Mouse (Mus musculus) hindbrain, embryonic 16.5 days (tissue): ENCODE measurements around the gene Gm15737. TPM values are rescaled to one million over a fixed set of nuclear protein-coding genes. Genes with fewer than 3 reads are reported as not detected.

Experiments
- ATAC-seq: fragments of 200-750 bp; cut with Nextera tagmentation; 2 replicates; pipeline ENCODE4 v1.8.0; 2017; ENCODE audit warnings: moderate TSS enrichment, moderate library complexity
- H3K27ac ChIP-seq: fragments of 300-500 bp; sonication (generic); 2 replicates; pipeline ENCODE4 v1.5.1; 2014; ENCODE audit warnings: low read depth, mild to moderate bottlenecking, control low read depth, low read length, moderate library complexity
- H3K27me3 ChIP-seq: fragments of 300-500 bp; sonication (generic); replicated peaks from 2 replicates; pipeline ENCODE4 v1.6.1; 2014; ENCODE audit warnings: low read length; ENCODE audit not compliant: control insufficient read depth, insufficient read depth
- H3K36me3 ChIP-seq: fragments of 300-500 bp; sonication (generic); 2 replicates; pipeline ENCODE4 v1.6.1; 2014; ENCODE audit warnings: mild to moderate bottlenecking, low read length, moderate library complexity, mixed read lengths; ENCODE audit not compliant: control insufficient read depth, insufficient read depth
- H3K4me1 ChIP-seq: fragments of 300-500 bp; sonication (generic); 2 replicates; pipeline ENCODE4 v1.6.1; 2014; ENCODE audit warnings: low read depth, low read length; ENCODE audit not compliant: control insufficient read depth, insufficient read depth
- H3K4me2 ChIP-seq: fragments of 300-500 bp; sonication (generic); 2 replicates; pipeline ENCODE4 v1.6.1; 2014; ENCODE audit warnings: mild to moderate bottlenecking, low read length, control low read depth, moderate library complexity
- H3K4me3 ChIP-seq: fragments of 300-500 bp; sonication (generic); 2 replicates; pipeline ENCODE4 v1.5.1; 2014; ENCODE audit warnings: mild to moderate bottlenecking, low read length, control low read depth, moderate library complexity
- H3K9ac ChIP-seq: fragments of 300-500 bp; sonication (generic); 2 replicates; pipeline ENCODE4 v1.6.1; 2014; ENCODE audit warnings: low read depth, mild to moderate bottlenecking, control low read depth, low read length, moderate library complexity
- H3K9me3 ChIP-seq: fragments of 300-500 bp; sonication (generic); 2 replicates; pipeline ENCODE4 v1.6.1; 2014; ENCODE audit warnings: mild to moderate bottlenecking, low read length, moderate library complexity; ENCODE audit not compliant: control insufficient read depth
- WGBS: fragments of 180-500 bp; shearing (Covaris S2); extraction: QIAGEN DNeasy Blood & Tissue Kit; methylation state at CpG from one replicate; pipeline ENCODE4 v1.1.7; 2014; 5-methylcytosine and 5-hydroxymethylcytosine counted together
- polyA plus RNA-seq: library from polyadenylated mRNA; unstranded; fragments of >200 nt; fragmentation: Nextera tagmentation; extraction: Ambion mirVana; gene quantifications from 2 replicates; pipeline ENCODE4 v1.2.1, GENCODE M21; 2015

Gene Gm15737
- polyA plus RNA-seq, 1 experiment from 2014 or later, result not detected

DNA sequence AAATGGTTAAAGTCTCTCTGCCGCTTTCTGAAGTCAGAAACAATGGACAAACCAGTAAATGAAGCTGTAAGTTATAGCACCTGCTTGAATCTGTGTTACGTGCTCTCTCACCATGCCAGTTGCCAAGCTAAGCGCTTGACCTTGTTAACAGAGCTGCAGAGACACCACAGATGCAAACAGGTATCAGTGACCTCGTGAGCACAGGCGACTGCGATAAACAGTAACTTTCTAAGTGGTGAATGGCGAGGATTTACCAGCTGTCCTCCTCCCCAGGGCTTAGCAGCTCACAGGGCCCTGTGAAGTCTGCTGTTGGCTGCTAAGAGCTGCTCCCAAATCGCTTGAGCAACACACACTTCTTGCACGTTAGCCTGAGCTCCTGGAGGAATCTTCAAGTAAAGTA, 6.6 kb upstream of the Gm15737 start:
- Histone ChIP-seq H3K9me3 (no peaks in the 10 kb centered on the region), H3K4me2 (no peak overlapping the region), H3K27ac (no peak overlapping the region), H3K4me3 (no peak overlapping the region), H3K9ac (no peak overlapping the region), H3K4me1 (no peaks in the 10 kb centered on the region), H3K27me3 (no peaks in the 10 kb centered on the region), H3K36me3 (no peaks in the 10 kb centered on the region)
- ATAC-seq, result no peak
- WGBS, result 80% methylated on average over 9 of the region's 9 CpGs

GRCm38 (mm10) chr6:92869582-92870219, 544 bp downstream of the Gm15737 start:
- ATAC-seq, result no peak
- H3K9me3 ChIP-seq, result no peaks in the 10 kb centered on the region
- H3K4me1 ChIP-seq, result no peaks in the 10 kb centered on the region; the same call in 1 of the 2 replicates
- H3K4me2 ChIP-seq, result no peak overlapping the region
- H3K27ac ChIP-seq, result no peak overlapping the region
- WGBS, result 75% methylated on average over 16 of the region's 16 CpGs
- H3K9ac ChIP-seq, result no peak overlapping the region
- no peaks in the 10 kb centered on the region for H3K36me3 ChIP-seq
- no peak overlapping the region for H3K4me3 ChIP-seq
- no peaks in the 10 kb centered on the region for H3K27me3 ChIP-seq

- no peaks in the 10 kb centered on the region; the same call in 1 of the 2 replicates for H3K4me1 ChIP-seq
- H3K27ac ChIP-seq, result no peak overlapping the region
- H3K27me3 ChIP-seq, result no peaks in the 10 kb centered on the region
- no peak overlapping the region for H3K4me2 ChIP-seq
- no peaks in the 10 kb centered on the region for H3K9me3 ChIP-seq
- H3K9ac ChIP-seq, result no peak overlapping the region
- no peak for ATAC-seq
- H3K4me3 ChIP-seq, result no peak overlapping the region
- WGBS, result 49% methylated on average over 4 of the region's 4 CpGs
- H3K36me3 ChIP-seq, result no peaks in the 10 kb centered on the region
Observed at GRCm38 (mm10) chr6:92871813-92872212, 2.7 kb downstream of the Gm15737 start.

- no peak overlapping the region for H3K27ac ChIP-seq
- no peaks in the 10 kb centered on the region for H3K9me3 ChIP-seq
- H3K36me3 ChIP-seq, result no peaks in the 10 kb centered on the region
- WGBS, result 81% methylated on average over 10 of the region's 10 CpGs
- no peaks in the 10 kb centered on the region; the same call in 1 of the 2 replicates for H3K4me1 ChIP-seq
- H3K4me2 ChIP-seq, result no peak overlapping the region
- H3K27me3 ChIP-seq, result no peaks in the 10 kb centered on the region
- ATAC-seq, result no peak
- no peak overlapping the region for H3K4me3 ChIP-seq
- no peak overlapping the region for H3K9ac ChIP-seq
Observed at GRCm38 (mm10) chr6:92872766-92873165, 3.6 kb downstream of the Gm15737 start.

DNA sequence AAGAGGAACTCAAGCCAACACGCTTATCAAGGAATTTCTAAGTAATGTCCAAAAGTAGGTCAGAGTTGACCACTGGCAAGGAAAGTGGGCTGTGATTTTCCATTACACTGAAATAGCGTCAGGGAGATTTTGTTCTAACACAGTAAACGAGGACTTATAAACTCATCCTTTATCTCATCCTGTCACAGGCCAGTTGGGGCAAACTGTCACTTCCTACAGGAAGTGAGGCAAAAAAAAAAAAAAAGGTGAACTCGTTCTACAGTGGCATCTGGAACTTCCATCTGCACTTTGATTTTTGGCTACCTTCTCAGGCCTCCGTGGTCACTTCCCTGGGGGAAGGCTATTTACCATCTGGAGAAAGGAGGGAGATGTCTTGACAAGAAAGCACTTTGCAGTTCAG, 5.7 kb downstream of the Gm15737 start:
- Histone ChIP-seq H3K27me3 (no peaks in the 10 kb centered on the region), H3K4me2 (no peak overlapping the region), H3K36me3 (no peaks in the 10 kb centered on the region), H3K4me1 (no peaks in the 10 kb centered on the region), H3K9ac (no peak overlapping the region), H3K9me3 (no peaks in the 10 kb centered on the region), H3K4me3 (no peak overlapping the region), H3K27ac (no peak overlapping the region)
- no peak for ATAC-seq
- 70% methylated on average over 5 of the region's 5 CpGs for WGBS

- 94% methylated on average over 2 of the region's 2 CpGs for WGBS
Observed at GRCm38 (mm10) chr6:92875340-92875739, 6.2 kb downstream of the Gm15737 start.

DNA sequence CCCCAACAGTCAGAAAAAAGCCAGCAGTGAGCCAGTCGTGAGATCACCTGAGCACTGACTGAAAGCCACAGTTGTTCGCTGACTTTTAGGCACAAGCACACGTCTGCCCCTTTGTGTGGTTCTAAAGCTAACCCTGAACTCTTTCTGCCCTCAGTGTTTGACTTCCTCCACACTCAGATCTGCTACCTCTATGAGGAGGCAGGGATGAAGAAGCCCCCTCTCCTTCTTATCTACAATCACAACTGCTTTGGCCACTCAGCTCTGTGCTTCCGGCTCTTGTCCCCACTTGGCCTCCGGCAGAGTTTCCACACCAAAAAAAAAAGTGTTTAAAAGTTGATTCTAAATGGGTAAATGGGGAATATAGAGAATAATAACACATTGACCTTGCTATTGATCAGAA, 7.0 kb downstream of the Gm15737 start:
- no peaks in the 10 kb centered on the region for H3K27me3 ChIP-seq
- H3K4me2 ChIP-seq, result no peak overlapping the region
- H3K9me3 ChIP-seq, result no peaks in the 10 kb centered on the region
- H3K27ac ChIP-seq, result no peak overlapping the region
- no peak overlapping the region for H3K9ac ChIP-seq
- H3K36me3 ChIP-seq, result no peaks in the 10 kb centered on the region
- no peak overlapping the region for H3K4me3 ChIP-seq
- 83% methylated on average over 5 of the region's 5 CpGs for WGBS
- no peaks in the 10 kb centered on the region for H3K4me1 ChIP-seq
- no peak for ATAC-seq

More at GRCm38 (mm10) chr6:92875340-92875739, 6.2 kb downstream of the Gm15737 start:
- Histone ChIP-seq H3K27me3 (no peaks in the 10 kb centered on the region), H3K9me3 (no peaks in the 10 kb centered on the region), H3K4me2 (no peak overlapping the region), H3K4me1 (no peaks in the 10 kb centered on the region), H3K27ac (no peak overlapping the region), H3K9ac (no peak overlapping the region), H3K4me3 (no peak overlapping the region), H3K36me3 (no peaks in the 10 kb centered on the region)
- no peak for ATAC-seq

DNA sequence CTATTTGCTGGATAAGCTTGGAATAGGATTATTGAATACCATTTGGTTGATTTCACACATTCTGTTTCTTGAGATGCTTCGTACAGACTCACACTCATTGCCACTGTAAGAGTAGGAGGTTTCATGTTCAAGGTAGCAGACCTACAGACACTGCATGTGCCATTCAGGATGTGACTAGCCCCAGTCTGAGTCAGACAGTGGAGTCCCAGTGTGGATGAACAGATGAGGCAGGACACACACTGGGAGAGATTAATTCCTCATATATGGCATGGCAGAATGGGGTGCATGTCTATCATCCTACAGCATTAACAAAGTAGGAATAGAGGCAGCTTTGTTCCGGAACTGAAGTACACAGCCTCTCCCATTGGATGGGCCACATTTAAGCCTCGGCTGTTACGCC, 8.1 kb downstream of the Gm15737 start:
- H3K4me2 ChIP-seq, result no peak overlapping the region
- no peak overlapping the region for H3K27ac ChIP-seq
- no peak overlapping the region for H3K4me3 ChIP-seq
- no peaks in the 10 kb centered on the region for H3K27me3 ChIP-seq
- no peak for ATAC-seq
- H3K9ac ChIP-seq, result no peak overlapping the region
- H3K9me3 ChIP-seq, result no peaks in the 10 kb centered on the region
- no peaks in the 10 kb centered on the region for H3K36me3 ChIP-seq
- no peaks in the 10 kb centered on the region for H3K4me1 ChIP-seq
- WGBS, result 97% methylated on average over 4 of the region's 4 CpGs

DNA sequence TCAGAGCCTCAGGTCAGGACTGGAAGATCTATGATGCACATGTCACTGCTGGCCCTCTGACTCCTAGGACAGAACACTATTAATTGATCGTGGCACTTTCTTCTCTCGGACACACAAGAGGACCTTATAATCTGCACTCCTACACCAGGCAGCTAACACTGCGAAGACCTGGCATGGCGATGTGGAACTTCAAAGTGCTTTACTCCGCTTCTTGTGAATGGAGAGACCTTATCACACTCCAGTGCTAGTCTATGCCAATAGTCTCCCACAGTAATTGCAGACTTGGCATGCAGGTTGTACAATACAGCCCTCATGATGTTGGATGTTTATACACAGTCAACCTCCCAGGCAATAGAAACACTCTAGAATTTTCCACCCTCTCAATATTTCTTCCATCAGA, 9.6 kb downstream of the Gm15737 start:
- H3K4me1 ChIP-seq, result peaks cover 6% of the 10 kb centered on the region
- no peak overlapping the region for H3K9ac ChIP-seq
- H3K36me3 ChIP-seq, result no peaks in the 10 kb centered on the region
- WGBS, result 94% methylated on average over 5 of the region's 5 CpGs
- no peak overlapping the region for H3K4me2 ChIP-seq
- ATAC-seq, result no peak
- no peak overlapping the region for H3K27ac ChIP-seq
- H3K9me3 ChIP-seq, result no peaks in the 10 kb centered on the region
- H3K4me3 ChIP-seq, result no peak overlapping the region
- no peaks in the 10 kb centered on the region for H3K27me3 ChIP-seq
